Mouse (Mus musculus): ENCODE results near the gene Srcap. TPM values are rescaled to one million over a fixed set of nuclear protein-coding genes. Genes with fewer than 3 reads are reported as not detected.

Gene Srcap
- polyA plus RNA-seq, 1 experiment = 24.1 TPM

- Histone ChIP-seq H3K36me3 (ENCODE audit: control insufficient read depth, insufficient read depth) (peaks cover 37% of the 10 kb centered on the region), H3K79me3 (ENCODE audit: low read depth) (peaks cover 11% of the 10 kb centered on the region)
Observed at GRCm38 (mm10) chr7:127587196-127587595, 75.4 kb downstream of the Srcap start.

GRCm38 (mm10) chr7:127588011-127588871 is 76.5 kb downstream of the Srcap start, which contains the start of the genes Ccdc189 and Rnf40:
TSS of gene Ccdc189 (minus strand) at chr7:127588595.
TSS of gene Rnf40 (plus strand) at chr7:127588767.
- H3K4me3 ChIP-seq (ENCODE audit: insufficient read depth, poor library complexity, severe bottlenecking) = peak within 1 kb of the TSS; percentile 78
- TF ChIP-seq MAX (IDR thresholded peaks at IDR 0.05) (peak; percentile 73), USF1 (IDR thresholded peaks at IDR 0.05; ENCODE audit: low read depth) (peak; percentile 22), MYOG (IDR thresholded peaks at IDR 0.05; ENCODE audit: control insufficient read depth, extremely low read depth, insufficient read length) (no peak)
- peaks cover 12% of the 10 kb centered on the region for H3K79me2 ChIP-seq (ENCODE audit: control insufficient read depth, insufficient read depth)
- H3K27me3 ChIP-seq (ENCODE audit: control insufficient read depth, insufficient read depth, insufficient read length) = no peaks in the 10 kb centered on the region
- H3K79me3 ChIP-seq (ENCODE audit: low read depth) = peaks cover 11% of the 10 kb centered on the region
- H3K36me3 ChIP-seq (ENCODE audit: control insufficient read depth, insufficient read depth) = peaks cover 38% of the 10 kb centered on the region
- H3ac ChIP-seq (ENCODE audit: control insufficient read depth, insufficient read length, low read depth) = peak within 1 kb of the TSS; percentile 85

More at GRCm38 (mm10) chr7:127587196-127587595, 75.4 kb downstream of the Srcap start:
- H3K4me3 ChIP-seq (ENCODE audit: insufficient read depth, poor library complexity, severe bottlenecking) = no peak overlapping the region
- no peaks in the 10 kb centered on the region for H3K27me3 ChIP-seq (ENCODE audit: control insufficient read depth, insufficient read depth, insufficient read length)
- H3K79me2 ChIP-seq (ENCODE audit: control insufficient read depth, insufficient read depth) = peaks cover 12% of the 10 kb centered on the region
- TF ChIP-seq MAX (IDR thresholded peaks at IDR 0.05) (no peak), MYOD1 (IDR thresholded peaks at IDR 0.05; ENCODE audit: control insufficient read depth, insufficient read length, low read depth) (no peak), MYOG (IDR thresholded peaks at IDR 0.05; ENCODE audit: control insufficient read depth, extremely low read depth, insufficient read length) (no peak), CTCF (IDR thresholded peaks at IDR 0.05; ENCODE audit: control insufficient read depth, insufficient read depth, insufficient read length) (no peak), CEBPB (IDR thresholded peaks at IDR 0.05; ENCODE audit: low read depth) (no peak), FOSL1 (IDR thresholded peaks at IDR 0.05; ENCODE audit: insufficient read depth, low read length, poor library complexity, severe bottlenecking) (no peak), USF1 (IDR thresholded peaks at IDR 0.05; ENCODE audit: low read depth) (no peak)
- H3ac ChIP-seq (ENCODE audit: control insufficient read depth, insufficient read length, low read depth) = no peak overlapping the region

GRCm38 (mm10) chr7:127588901-127589300 is 77.1 kb downstream of the Srcap start:
- H3K79me2 ChIP-seq (ENCODE audit: control insufficient read depth, insufficient read depth) = peaks cover 12% of the 10 kb centered on the region
- peak overlapping the region; percentile 85 for H3ac ChIP-seq (ENCODE audit: control insufficient read depth, insufficient read length, low read depth)
- H3K36me3 ChIP-seq (ENCODE audit: control insufficient read depth, insufficient read depth) = peaks cover 38% of the 10 kb centered on the region
- TF ChIP-seq FOSL1 (IDR thresholded peaks at IDR 0.05; ENCODE audit: insufficient read depth, low read length, poor library complexity, severe bottlenecking) (no peak), MAX (IDR thresholded peaks at IDR 0.05) (no peak), MYOG (IDR thresholded peaks at IDR 0.05; ENCODE audit: control insufficient read depth, extremely low read depth, insufficient read length) (no peak), CTCF (IDR thresholded peaks at IDR 0.05; ENCODE audit: control insufficient read depth, insufficient read depth, insufficient read length) (no peak)
- H3K79me3 ChIP-seq (ENCODE audit: low read depth) = peaks cover 11% of the 10 kb centered on the region
- H3K4me3 ChIP-seq (ENCODE audit: insufficient read depth, poor library complexity, severe bottlenecking) = peak overlapping the region; percentile 78
- H3K27me3 ChIP-seq (ENCODE audit: control insufficient read depth, insufficient read depth, insufficient read length) = no peaks in the 10 kb centered on the region

- TF ChIP-seq CEBPB (IDR thresholded peaks at IDR 0.05; ENCODE audit: low read depth) = no peak
- peaks cover 46% of the 10 kb centered on the region for H3K36me3 ChIP-seq (ENCODE audit: control insufficient read depth, insufficient read depth)
- H3K79me3 ChIP-seq (ENCODE audit: low read depth) = peaks cover 11% of the 10 kb centered on the region
- no peaks in the 10 kb centered on the region for H3K27me3 ChIP-seq (ENCODE audit: control insufficient read depth, insufficient read depth, insufficient read length)
- H3K4me3 ChIP-seq (ENCODE audit: insufficient read depth, poor library complexity, severe bottlenecking) = peak overlapping the region; percentile 78
- peaks cover 12% of the 10 kb centered on the region for H3K79me2 ChIP-seq (ENCODE audit: control insufficient read depth, insufficient read depth)
- peak overlapping the region; percentile 85 for H3ac ChIP-seq (ENCODE audit: control insufficient read depth, insufficient read length, low read depth)
Observed at GRCm38 (mm10) chr7:127589637-127590036, 77.9 kb downstream of the Srcap start.

DNA sequence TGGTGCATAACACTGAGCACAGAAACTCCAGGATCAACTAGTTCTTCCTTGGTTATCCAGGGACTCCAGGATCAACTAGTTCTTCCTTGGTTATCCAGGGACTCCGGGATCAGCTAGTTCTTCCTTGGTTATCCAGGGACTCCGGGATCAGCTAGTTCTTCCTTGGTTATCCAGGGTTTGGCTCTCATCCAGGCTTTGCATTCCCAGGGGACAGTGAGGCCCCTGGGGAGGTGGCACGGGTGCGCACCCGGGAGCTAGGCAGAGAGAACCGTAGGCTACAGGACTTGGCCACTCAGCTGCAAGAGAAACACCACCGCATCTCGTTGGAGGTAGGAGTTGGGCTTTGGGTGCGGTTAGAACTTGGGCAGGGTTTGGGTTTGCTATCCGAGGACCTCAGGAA is 79.3 kb downstream of the Srcap start:
- no peak for TF ChIP-seq FOSL1 (IDR thresholded peaks at IDR 0.05; ENCODE audit: insufficient read depth, low read length, poor library complexity, severe bottlenecking)
- no peak for TF ChIP-seq MYOG (IDR thresholded peaks at IDR 0.05; ENCODE audit: control insufficient read depth, extremely low read depth, insufficient read length)
- TF ChIP-seq MYOD1 (IDR thresholded peaks at IDR 0.05; ENCODE audit: control insufficient read depth, insufficient read length, low read depth) = no peak
- no peak for TF ChIP-seq CTCF (IDR thresholded peaks at IDR 0.05; ENCODE audit: control insufficient read depth, insufficient read depth, insufficient read length)
- no peak for TF ChIP-seq CEBPB (IDR thresholded peaks at IDR 0.05; ENCODE audit: low read depth)
- no peak for TF ChIP-seq USF1 (IDR thresholded peaks at IDR 0.05; ENCODE audit: low read depth)
- TF ChIP-seq MAX (IDR thresholded peaks at IDR 0.05) = no peak
- Histone ChIP-seq H3K79me2 (ENCODE audit: control insufficient read depth, insufficient read depth) (peaks cover 12% of the 10 kb centered on the region), H3K27me3 (ENCODE audit: control insufficient read depth, insufficient read depth, insufficient read length) (no peaks in the 10 kb centered on the region), H3K4me3 (ENCODE audit: insufficient read depth, poor library complexity, severe bottlenecking) (no peak overlapping the region), H3K79me3 (ENCODE audit: low read depth) (peaks cover 11% of the 10 kb centered on the region), H3K36me3 (ENCODE audit: control insufficient read depth, insufficient read depth) (peaks cover 60% of the 10 kb centered on the region), H3ac (ENCODE audit: control insufficient read depth, insufficient read length, low read depth) (no peak overlapping the region)

- no peaks in the 10 kb centered on the region for H3K27me3 ChIP-seq (ENCODE audit: control insufficient read depth, insufficient read depth, insufficient read length)
- no peak overlapping the region for H3K4me3 ChIP-seq (ENCODE audit: insufficient read depth, poor library complexity, severe bottlenecking)
- peaks cover 73% of the 10 kb centered on the region for H3K36me3 ChIP-seq (ENCODE audit: control insufficient read depth, insufficient read depth)
- peaks cover 11% of the 10 kb centered on the region for H3K79me3 ChIP-seq (ENCODE audit: low read depth)
- TF ChIP-seq MAX (IDR thresholded peaks at IDR 0.05) (no peak), MYOD1 (IDR thresholded peaks at IDR 0.05; ENCODE audit: control insufficient read depth, insufficient read length, low read depth) (no peak), MYOG (IDR thresholded peaks at IDR 0.05; ENCODE audit: control insufficient read depth, extremely low read depth, insufficient read length) (no peak), USF1 (IDR thresholded peaks at IDR 0.05; ENCODE audit: low read depth) (no peak), CEBPB (IDR thresholded peaks at IDR 0.05; ENCODE audit: low read depth) (no peak), CTCF (IDR thresholded peaks at IDR 0.05; ENCODE audit: control insufficient read depth, insufficient read depth, insufficient read length) (no peak), FOSL1 (IDR thresholded peaks at IDR 0.05; ENCODE audit: insufficient read depth, low read length, poor library complexity, severe bottlenecking) (no peak)
- H3K79me2 ChIP-seq (ENCODE audit: control insufficient read depth, insufficient read depth) = peaks cover 12% of the 10 kb centered on the region
- H3ac ChIP-seq (ENCODE audit: control insufficient read depth, insufficient read length, low read depth) = no peak overlapping the region
Observed at GRCm38 (mm10) chr7:127592575-127592974, 80.8 kb downstream of the Srcap start.

Data from C2C12 (cell line).